Mouse (Mus musculus) myocyte (in vitro differentiated cells): ENCODE measurements around the gene Loxl1. TPM values are rescaled to one million over a fixed set of nuclear protein-coding genes. Genes with fewer than 3 reads are reported as not detected.
A peak's percentile ranks its signal among the peaks of the same experiment; 100 is the strongest.

ENCODE experiments used
- H3K27me3 ChIP-seq: one replicate; pipeline ENCODE4 v1.6.1; 2011; ENCODE audit not compliant: control insufficient read depth, insufficient read depth, insufficient read length
- H3K36me3 ChIP-seq: one replicate; pipeline ENCODE4 v1.6.1; 2011; ENCODE audit not compliant: control insufficient read depth, insufficient read depth
- H3K4me2 ChIP-seq: one replicate; pipeline ENCODE4 v1.6.1; 2011; ENCODE audit warnings: low read depth, control low read depth
- H3K4me3 ChIP-seq: one replicate; pipeline ENCODE4 v1.5.1; 2011; ENCODE audit warnings: mild to moderate bottlenecking, control low read depth, moderate library complexity
- H3K79me2 ChIP-seq: one replicate; pipeline ENCODE4 v1.6.1; 2011; ENCODE audit not compliant: control insufficient read depth, insufficient read depth
- H3ac ChIP-seq: one replicate; pipeline ENCODE4 v1.6.1; 2011; ENCODE audit not compliant: control insufficient read depth, insufficient read length
- CEBPB ChIP-seq: IDR thresholded peaks from 2 replicates; pipeline ENCODE4 v1.6.1; 2011; ENCODE audit warnings: mild to moderate bottlenecking, moderate library complexity; ENCODE audit not compliant: poor library complexity, insufficient read depth, severe bottlenecking
- E2F4 ChIP-seq: IDR thresholded peaks from one replicate; pipeline ENCODE4 v1.6.1; 2011; ENCODE audit warnings: mild to moderate bottlenecking, control low read depth, moderate library complexity; ENCODE audit not compliant: insufficient read depth
- MAX ChIP-seq: IDR thresholded peaks from one replicate; pipeline ENCODE4 v1.6.1; 2011; ENCODE audit warnings: low read depth, mild to moderate bottlenecking, control low read depth
- MYOD1 ChIP-seq, 3 experiments: IDR thresholded peaks; one replicate each; pipeline ENCODE4 v1.6.1; 2011; ENCODE audit warnings: control low read depth in 2 of 3, low read depth in 2 of 3, mild to moderate bottlenecking in 2 of 3, moderate library complexity in 1 of 3; ENCODE audit not compliant: insufficient read length in 2 of 3, control insufficient read depth in 1 of 3
- MYOG ChIP-seq, 3 experiments: IDR thresholded peaks; one replicate each; pipeline ENCODE4 v1.6.1; 2011; ENCODE audit warnings: control low read depth in 2 of 3, low read depth in 2 of 3, mild to moderate bottlenecking in 2 of 3; ENCODE audit not compliant: insufficient read length in 2 of 3, control insufficient read depth in 1 of 3, insufficient read depth in 1 of 3
- POLR2A ChIP-seq: IDR thresholded peaks from one replicate; pipeline ENCODE4 v1.6.1; 2011; ENCODE audit warnings: low read depth, mild to moderate bottlenecking, control low read depth, moderate library complexity; ENCODE audit not compliant: insufficient read length
- POLR2AphosphoS2 ChIP-seq: IDR thresholded peaks from one replicate; pipeline ENCODE4 v1.6.1; 2011; ENCODE audit warnings: low read depth, control low read depth; ENCODE audit not compliant: insufficient read length
- REST ChIP-seq: IDR thresholded peaks from one replicate; pipeline ENCODE4 v1.6.1; 2011; ENCODE audit warnings: mild to moderate bottlenecking, control low read depth, moderate library complexity; ENCODE audit not compliant: insufficient read depth, insufficient read length
- SRF ChIP-seq: IDR thresholded peaks from one replicate; pipeline ENCODE4 v1.6.1; 2011; ENCODE audit warnings: low read depth; ENCODE audit not compliant: control insufficient read depth, insufficient read length
- TCF12 ChIP-seq: IDR thresholded peaks from one replicate; pipeline ENCODE4 v1.6.1; 2011; ENCODE audit warnings: mild to moderate bottlenecking, control low read depth; ENCODE audit not compliant: poor library complexity, insufficient read depth, severe bottlenecking
- TCF3 ChIP-seq: IDR thresholded peaks from one replicate; pipeline ENCODE4 v1.6.1; 2011; ENCODE audit warnings: low read depth, control low read depth; ENCODE audit not compliant: insufficient read length
- USF1 ChIP-seq: IDR thresholded peaks from one replicate; pipeline ENCODE4 v1.6.1; 2011; ENCODE audit warnings: low read depth, mild to moderate bottlenecking, control low read depth, moderate library complexity
- polyA plus RNA-seq: library from polyadenylated mRNA; unstranded; fragments of >200 nt; fragmentation: generic; extraction: Trizol; gene quantifications from one replicate; pipeline ENCODE4 v1.2.1, GENCODE M21; 2012; ENCODE audit warnings: missing spikeins

The Loxl1 gene
- polyA plus RNA-seq, 1 experiment, result 46.1 TPM

- Histone ChIP-seq H3K79me2 (no peaks in the 10 kb centered on the region), H3ac (no peak overlapping the region), H3K4me3 (no peak overlapping the region), H3K27me3 (no peaks in the 10 kb centered on the region), H3K36me3 (no peaks in the 10 kb centered on the region), H3K4me2 (no peak overlapping the region)
- no peak for TF ChIP-seq CEBPB
- no peak for TF ChIP-seq SRF
- no peak for TF ChIP-seq TCF12
- no peak for TF ChIP-seq MAX
- TF ChIP-seq REST, result no peak
- no peak for TF ChIP-seq USF1
- no peak for TF ChIP-seq E2F4
- no peak for TF ChIP-seq POLR2AphosphoS2
- TF ChIP-seq POLR2A, result no peak
- TF ChIP-seq MYOG (IDR thresholded peaks at IDR 0.05; ENCODE audit: control insufficient read depth in 1 of 3, insufficient read depth in 1 of 3, insufficient read length in 2 of 3, low read depth in 2 of 3), result no peak
- no peak for TF ChIP-seq TCF3
- no peak for TF ChIP-seq MYOD1 (IDR thresholded peaks at IDR 0.05; ENCODE audit: control insufficient read depth in 1 of 3, insufficient read length in 2 of 3, low read depth in 2 of 3)
Observed at GRCm38 (mm10) chr9:58278313-58278712, 34.7 kb downstream of the Loxl1 start.

GRCm38 (mm10) chr9:58276346-58276745, 36.6 kb downstream of the Loxl1 start:
- H3K4me2 ChIP-seq, result peak overlapping the region; percentile 91
- no peaks in the 10 kb centered on the region for H3K79me2 ChIP-seq
- no peak overlapping the region for H3K4me3 ChIP-seq
- H3K36me3 ChIP-seq, result no peaks in the 10 kb centered on the region
- no peak overlapping the region for H3ac ChIP-seq
- TF ChIP-seq MYOD1 (IDR thresholded peaks at IDR 0.05; ENCODE audit: control insufficient read depth in 1 of 3, insufficient read length in 2 of 3, low read depth in 2 of 3), result no peak
- no peak for TF ChIP-seq POLR2AphosphoS2
- no peak for TF ChIP-seq SRF
- TF ChIP-seq TCF12, result no peak
- no peak for TF ChIP-seq REST
- no peak for TF ChIP-seq TCF3
- no peak for TF ChIP-seq POLR2A
- H3K27me3 ChIP-seq, result no peaks in the 10 kb centered on the region

- TF ChIP-seq CEBPB (peak; percentile 54; the same call in 1 of the 2 replicates), SRF (no peak)
Observed at GRCm38 (mm10) chr9:58275797-58276196, 37.2 kb downstream of the Loxl1 start.

DNA sequence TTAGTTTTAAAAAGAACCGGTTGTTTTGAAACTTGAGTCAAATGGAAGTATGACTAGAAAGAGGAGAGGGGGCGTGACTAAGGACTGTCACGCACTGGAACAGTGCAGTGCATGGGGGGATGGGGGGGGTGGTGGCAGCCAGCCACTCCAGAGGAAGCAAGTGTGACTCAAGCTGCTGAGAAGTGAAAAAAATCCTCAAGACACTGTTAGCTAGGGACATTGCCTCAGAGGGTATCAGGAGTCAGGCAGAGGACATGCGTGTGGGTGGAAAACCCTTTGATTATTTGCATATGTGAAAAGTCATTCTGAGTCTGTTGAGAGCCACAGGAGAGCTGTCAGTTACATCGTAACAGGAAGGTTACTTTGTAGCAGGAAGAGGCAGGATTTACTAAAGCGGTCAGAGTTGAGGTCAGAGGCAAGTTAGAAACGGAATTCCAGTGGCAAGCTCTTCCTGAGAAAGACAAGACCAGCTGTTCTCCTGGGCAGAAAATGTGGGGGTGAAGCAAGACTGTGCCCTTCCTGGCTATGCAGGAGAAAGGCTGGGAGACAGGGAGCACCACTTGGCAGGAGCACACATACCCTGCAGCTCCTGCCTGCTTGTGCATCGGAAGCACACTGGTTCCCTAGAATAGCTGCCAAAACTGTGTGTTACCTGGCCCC, 37.7 kb downstream of the Loxl1 start:
- Histone ChIP-seq H3K79me2 (no peaks in the 10 kb centered on the region), H3ac (no peak overlapping the region), H3K36me3 (no peaks in the 10 kb centered on the region), H3K4me2 (peak overlapping the region; percentile 91), H3K4me3 (no peak overlapping the region), H3K27me3 (no peaks in the 10 kb centered on the region)
- TF ChIP-seq USF1 (no peak), MYOD1 (IDR thresholded peaks at IDR 0.05; ENCODE audit: control insufficient read depth in 1 of 3, insufficient read length in 2 of 3, low read depth in 2 of 3) (peak; percentile 97 to 98 (median 98)), CEBPB (peak; percentile 7; the same call in 1 of the 2 replicates), POLR2A (peak; percentile 10), E2F4 (no peak), TCF3 (peak; percentile 47), TCF12 (peak; percentile 80), MAX (no peak), POLR2AphosphoS2 (no peak), MYOG (IDR thresholded peaks at IDR 0.05; ENCODE audit: control insufficient read depth in 1 of 3, insufficient read depth in 1 of 3, insufficient read length in 2 of 3, low read depth in 2 of 3) (peak; percentile 38 to 93 (median 63)), SRF (no peak), REST (no peak)

More at GRCm38 (mm10) chr9:58275797-58276196, 37.2 kb downstream of the Loxl1 start:
- Histone ChIP-seq H3K79me2 (no peaks in the 10 kb centered on the region), H3K36me3 (no peaks in the 10 kb centered on the region), H3K27me3 (no peaks in the 10 kb centered on the region), H3K4me3 (no peak overlapping the region), H3ac (no peak overlapping the region), H3K4me2 (peak overlapping the region; percentile 91)

DNA sequence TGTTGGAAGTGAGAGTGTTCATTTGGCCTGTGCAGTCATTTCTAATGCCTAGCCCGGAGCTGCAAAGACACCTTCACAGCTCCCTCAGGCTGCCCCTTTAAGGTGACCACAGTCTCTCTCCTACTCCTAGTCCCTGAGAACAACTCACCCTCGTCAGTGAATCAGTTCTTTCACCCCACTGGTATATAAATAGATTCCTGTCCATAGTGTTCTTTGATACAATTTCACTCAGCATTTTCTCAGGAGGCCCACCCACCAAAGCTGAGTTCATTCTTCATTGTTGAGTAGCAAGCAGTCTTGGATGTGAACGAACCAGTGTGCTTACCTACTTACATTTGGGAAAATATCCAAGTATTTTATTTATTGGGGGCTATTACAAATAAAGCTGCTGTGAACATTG, 38.4 kb downstream of the Loxl1 start:
- H3K4me2 ChIP-seq, result peak overlapping the region; percentile 91
- H3K36me3 ChIP-seq, result no peaks in the 10 kb centered on the region
- TF ChIP-seq TCF12, result no peak
- TF ChIP-seq SRF, result no peak
- no peak for TF ChIP-seq REST
- no peak for TF ChIP-seq CEBPB
- no peak for TF ChIP-seq POLR2A
- no peak for TF ChIP-seq TCF3
- no peak for TF ChIP-seq MAX
- no peak for TF ChIP-seq MYOG (IDR thresholded peaks at IDR 0.05; ENCODE audit: control insufficient read depth in 1 of 3, insufficient read depth in 1 of 3, insufficient read length in 2 of 3, low read depth in 2 of 3)
- TF ChIP-seq E2F4, result no peak
- TF ChIP-seq MYOD1 (IDR thresholded peaks at IDR 0.05; ENCODE audit: control insufficient read depth in 1 of 3, insufficient read length in 2 of 3, low read depth in 2 of 3), result no peak
- H3ac ChIP-seq, result no peak overlapping the region
- H3K27me3 ChIP-seq, result no peaks in the 10 kb centered on the region
- no peak overlapping the region for H3K4me3 ChIP-seq
- H3K79me2 ChIP-seq, result no peaks in the 10 kb centered on the region
